15 mouse cellular contexts compared by ENCODE assay signal in genomic region chr14:18280375-18280774, GRCm38 (mm10).
"Had no signal": no experiment of that assay in that cellular context is flagged by ENCODE, and none has a peak within 500 bp of the region (broad histone marks: within the 10 kb centered on the region; RNA-seq: fewer than 3 reads in every experiment).

No protein-coding gene starts in this region.

- H3K27ac ChIP-seq: kidney, postnatal 0 days; limb, embryonic 15.5 days; liver, embryonic 12.5 days; lung, embryonic 15.5 days; macrophage; midbrain, embryonic 15.5 days; stomach, postnatal 0 days had no signal

- DNase-seq: kidney, adult 9 months; kidney, postnatal 36 days; layer of hippocampus, adult 9-11 months; layer of hippocampus, postnatal 36 days; lung, postnatal 14 days; right cerebral cortex, postnatal 14 days had no signal

- H3K9me3 ChIP-seq: limb, embryonic 15.5 days; liver, embryonic 12.5 days; lung, embryonic 15.5 days; megakaryocyte, embryonic 14.5 days; midbrain, embryonic 15.5 days had no signal

- H3K27me3 ChIP-seq: limb, embryonic 15.5 days; liver, embryonic 12.5 days; lung, embryonic 15.5 days; megakaryocyte, embryonic 14.5 days; midbrain, embryonic 15.5 days had no signal

- ATAC-seq: liver, embryonic 12.5 days; midbrain, embryonic 15.5 days had no signal

- H3K9ac ChIP-seq: limb, embryonic 15.5 days; liver, embryonic 12.5 days; lung, embryonic 15.5 days; midbrain, embryonic 15.5 days had no signal

- H3K4me2 ChIP-seq: limb, embryonic 15.5 days; liver, embryonic 12.5 days; lung, embryonic 15.5 days; midbrain, embryonic 11.5 days; midbrain, embryonic 15.5 days had no signal

- H3K4me3 ChIP-seq: limb, embryonic 15.5 days; liver, embryonic 12.5 days; lung, embryonic 15.5 days; megakaryocyte, embryonic 14.5 days; midbrain, embryonic 15.5 days had no signal

- H3K4me1 ChIP-seq: limb, embryonic 15.5 days; lung, embryonic 15.5 days; midbrain, embryonic 15.5 days had no signal
